Mouse (Mus musculus): ENCODE results near the gene Atrnl1. TPM values are rescaled to one million over a fixed set of nuclear protein-coding genes. Genes with fewer than 3 reads are reported as not detected.

Atrnl1 gene
- 10 to 100 TPM; 23.4 to 24.4 TPM for total RNA-seq (2021)
- 5.7 and 6.0 TPM in 2 replicates for polyA plus RNA-seq (2012; rRNA removed)
- long read RNA-seq, full-length matches to known transcripts, result 2 of 2 reads
- long read RNA-seq, partial matches to known transcripts, result 0 of 2 reads
- long read RNA-seq, other reads (novel, unspliced or antisense), result 0 of 2 reads

GRCm38 (mm10) chr19:57610476-57611261 is at the start of gene Atrnl1:
Gene Atrnl1 (plus strand): TSS chr19:57611034.
- DNase-seq, result peak; percentile 92

DNA sequence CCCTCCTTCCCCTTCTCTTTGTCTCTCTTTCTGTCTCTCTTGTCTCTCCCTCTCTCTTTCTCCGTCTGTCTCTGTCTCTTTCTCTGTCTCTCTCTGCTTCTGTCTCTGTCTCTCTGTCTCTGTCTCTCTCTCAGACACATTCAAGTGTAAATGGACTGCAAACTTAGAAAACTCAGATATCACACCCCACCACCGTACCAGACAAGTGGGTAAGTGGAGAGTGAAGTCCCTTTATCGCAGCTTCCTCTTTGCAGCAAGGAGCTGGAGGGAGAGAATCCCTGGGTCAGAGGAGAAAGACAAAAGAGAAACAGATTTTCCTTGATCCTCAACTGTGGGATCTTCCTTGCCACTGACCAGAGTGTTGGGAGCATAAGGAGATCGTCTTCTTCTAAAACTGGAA is 49.3 kb upstream of the Atrnl1 start:
- no peak for DNase-seq

GRCm38 (mm10) chr19:57569040-57569439 is 41.8 kb upstream of the Atrnl1 start:
- no peak for DNase-seq

- no peak for DNase-seq
Observed at GRCm38 (mm10) chr19:57572360-57573237, 38.2 kb upstream of the Atrnl1 start.

DNA sequence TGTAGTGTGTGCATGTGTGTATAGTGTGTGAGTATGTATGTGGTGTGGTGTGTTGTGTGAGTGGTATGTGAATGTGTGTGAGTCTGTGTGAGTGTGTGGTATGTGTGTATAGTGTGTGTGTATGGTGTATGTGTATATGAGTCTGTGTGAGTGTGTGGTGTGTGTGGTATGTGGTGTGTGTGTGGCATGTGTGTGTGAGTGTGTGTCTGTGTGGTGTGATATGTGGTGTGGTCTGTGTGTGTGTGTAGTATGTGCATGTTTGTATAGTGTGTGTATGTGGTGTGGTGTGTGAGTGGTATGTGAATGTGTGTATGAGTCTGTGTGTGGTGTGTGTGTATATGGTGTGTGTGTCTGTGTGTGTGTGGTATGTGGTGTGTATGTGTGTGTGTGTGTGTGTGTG is 37.4 kb upstream of the Atrnl1 start:
- DNase-seq, result no peak

DNA sequence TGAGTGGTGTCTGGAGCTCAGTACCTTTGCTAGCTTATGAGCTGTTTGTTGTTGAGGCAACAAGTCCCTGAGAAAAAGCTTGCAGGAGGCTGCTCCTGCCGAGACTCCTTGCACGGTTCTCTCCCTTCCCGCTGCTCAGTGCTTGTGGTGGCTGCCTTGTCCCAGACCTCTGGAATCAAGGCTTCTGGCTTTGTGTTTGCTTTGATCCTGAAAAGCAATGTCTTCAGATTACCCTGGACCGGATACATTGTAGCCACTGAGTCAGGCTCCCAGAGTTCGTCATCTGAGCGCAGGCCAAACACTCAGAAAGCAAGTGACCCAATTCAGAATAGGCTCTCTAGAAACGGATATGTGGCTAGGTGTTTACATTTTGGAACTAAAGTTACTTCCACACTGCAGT is 35.8 kb upstream of the Atrnl1 start:
- DNase-seq, result no peak

DNA sequence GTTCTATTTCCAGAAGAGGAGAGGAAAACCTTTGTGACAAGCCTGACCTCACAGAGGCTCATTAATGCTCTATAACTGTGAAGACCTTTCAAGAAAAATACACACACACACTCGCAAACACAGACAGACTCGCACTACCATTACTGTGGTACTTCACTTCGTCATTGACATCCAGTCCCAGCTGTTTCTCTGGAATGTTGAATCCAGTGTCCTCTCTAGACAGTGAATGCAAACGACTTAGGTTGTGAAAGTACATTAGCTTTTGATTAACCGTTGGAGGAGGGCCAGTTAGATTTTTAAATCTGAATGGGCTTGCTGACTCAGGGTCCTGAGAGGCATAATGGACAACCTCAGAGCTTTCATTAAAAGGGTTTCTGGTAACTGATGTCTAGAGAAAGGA is 34.0 kb upstream of the Atrnl1 start:
- DNase-seq, result no peak

DNA sequence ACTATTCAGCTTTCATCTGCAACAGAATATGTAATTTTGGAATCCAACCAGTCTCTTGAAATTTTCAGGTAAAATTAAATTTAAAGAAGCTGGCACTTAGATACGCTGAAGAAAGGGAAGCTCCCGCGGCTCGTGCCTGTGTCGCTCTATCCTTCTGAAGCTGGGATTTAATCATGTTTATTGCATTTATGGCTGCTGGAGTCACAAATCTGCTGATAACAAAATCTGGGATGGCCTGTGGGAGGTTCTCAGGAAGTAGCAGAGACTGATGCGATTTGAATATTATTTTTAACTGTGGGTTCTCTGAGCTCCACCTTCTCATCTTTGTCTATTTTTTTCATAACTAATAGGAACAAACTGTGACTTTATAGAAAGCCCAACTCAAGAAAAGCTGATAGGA is 33.6 kb upstream of the Atrnl1 start:
- no peak for DNase-seq

DNA sequence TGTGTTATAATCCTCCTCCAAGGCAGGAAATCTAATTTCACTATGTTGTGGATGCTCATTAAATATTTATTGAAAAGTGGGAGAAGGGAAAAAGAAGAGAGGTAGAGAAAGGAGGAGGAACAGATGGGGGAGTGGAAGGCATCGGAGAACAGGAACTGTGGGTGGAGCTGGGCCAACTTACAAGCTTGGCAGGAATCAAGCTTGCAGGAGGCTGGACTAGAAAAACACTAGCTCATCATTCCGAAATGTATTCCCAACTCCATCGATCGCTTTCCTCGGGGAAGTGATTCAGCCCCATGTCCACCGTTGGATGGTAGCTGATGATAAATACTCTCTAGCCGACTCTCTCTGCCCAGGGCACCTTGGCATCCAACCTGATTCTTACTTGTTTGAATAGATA is 29.9 kb upstream of the Atrnl1 start:
- no peak for DNase-seq

- no peak for DNase-seq
Observed at GRCm38 (mm10) chr19:57585231-57585792, 25.5 kb upstream of the Atrnl1 start.

- DNase-seq, result no peak
Observed at GRCm38 (mm10) chr19:57586172-57586571, 24.7 kb upstream of the Atrnl1 start.

GRCm38 (mm10) chr19:57589516-57589915 is 21.3 kb upstream of the Atrnl1 start:
- DNase-seq, result no peak

DNA sequence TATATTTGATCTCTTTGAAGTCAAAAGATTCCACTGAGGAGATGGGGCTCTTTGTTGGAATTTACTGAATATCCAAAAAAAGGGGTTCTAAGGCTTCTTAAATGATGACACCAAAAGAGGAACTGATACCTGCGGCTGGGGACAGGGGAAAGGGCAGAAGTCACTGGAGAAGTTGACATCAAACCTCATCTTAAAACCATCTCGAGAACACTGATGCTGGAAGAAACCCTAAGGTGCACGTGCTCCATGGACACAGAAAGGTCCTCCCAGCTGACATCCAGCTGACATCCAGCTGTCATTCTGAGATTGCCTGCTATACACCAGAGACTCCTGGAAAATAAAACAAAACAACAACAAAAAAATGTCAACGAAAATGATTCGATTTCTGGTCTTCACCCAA is 19.9 kb upstream of the Atrnl1 start:
- DNase-seq, result no peak

- no peak for DNase-seq
Observed at GRCm38 (mm10) chr19:57591631-57592030, 19.2 kb upstream of the Atrnl1 start.

GRCm38 (mm10) chr19:57592355-57592754 is 18.5 kb upstream of the Atrnl1 start:
- DNase-seq, result no peak

DNA sequence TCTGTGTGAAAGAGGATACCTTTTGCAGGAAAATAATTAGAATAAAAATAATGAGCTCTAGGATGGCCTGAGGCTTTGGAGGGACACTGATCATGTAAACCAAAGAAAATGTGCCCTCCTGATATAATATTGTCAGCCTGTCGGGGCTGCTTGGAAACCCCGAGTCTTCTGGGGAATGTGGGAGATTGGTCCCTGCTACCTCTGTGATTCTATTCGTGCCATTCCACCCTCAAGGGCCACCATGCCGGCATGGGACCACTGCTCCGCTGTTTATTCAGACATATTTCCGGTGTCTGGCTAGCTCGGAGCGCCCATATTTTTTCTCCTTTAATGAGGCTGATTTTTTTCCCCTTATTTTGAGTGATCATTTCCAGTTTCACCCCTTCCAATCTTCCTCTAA is 11.7 kb upstream of the Atrnl1 start:
- no peak for DNase-seq

GRCm38 (mm10) chr19:57600233-57600929 is 10.5 kb upstream of the Atrnl1 start:
- DNase-seq, result no peak

DNA sequence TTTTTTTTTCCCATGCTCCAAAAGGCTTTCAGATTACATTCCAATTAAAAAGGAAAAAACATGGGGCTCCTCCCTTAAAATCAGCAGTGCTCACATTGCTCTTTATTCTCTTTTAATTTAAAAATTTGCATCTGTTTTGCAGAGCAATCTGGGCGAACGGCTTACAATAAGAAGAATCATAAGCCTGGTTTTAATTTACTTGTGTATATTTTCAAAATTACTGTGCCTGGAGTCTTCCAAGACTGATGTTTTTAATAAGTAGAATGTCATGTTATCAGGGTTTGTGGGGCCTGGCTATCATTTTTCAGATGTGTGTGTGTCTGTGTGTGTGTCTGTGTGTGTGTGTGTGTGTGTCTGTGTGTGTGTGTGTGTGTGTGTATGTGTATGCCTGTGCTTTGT is 9.9 kb upstream of the Atrnl1 start:
- no peak for DNase-seq

DNA sequence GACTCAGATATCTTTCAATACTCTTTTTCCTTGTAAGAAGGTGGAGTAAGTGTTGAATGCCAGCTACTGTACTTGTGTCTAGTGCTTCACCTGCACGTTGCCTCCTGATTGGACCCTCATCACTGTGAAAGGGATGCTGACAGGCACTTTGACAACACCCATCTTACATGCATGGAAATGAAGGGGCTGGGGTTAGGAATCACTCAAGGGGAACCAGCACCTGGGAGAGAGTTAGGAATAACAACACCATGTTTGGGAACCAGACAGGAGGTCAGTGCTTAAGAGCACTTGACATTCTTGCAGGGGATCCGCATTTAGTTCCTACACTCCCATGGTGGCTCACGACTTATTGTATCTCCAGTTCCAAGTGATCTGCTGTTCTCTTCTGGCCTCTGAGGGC is 7.2 kb upstream of the Atrnl1 start:
- no peak for DNase-seq

GRCm38 (mm10) chr19:57605941-57606340 is 4.9 kb upstream of the Atrnl1 start:
- DNase-seq, result no peak

- no peak for DNase-seq
Observed at GRCm38 (mm10) chr19:57606351-57606750, 4.5 kb upstream of the Atrnl1 start.
